Comparison of ENCODE assay signal across 15 mouse cellular contexts in genomic region chr8:106431088-106431487, GRCm38 (mm10).
"Had no signal": no experiment of that assay in that cellular context is flagged by ENCODE, and none has a peak within 500 bp of the region (broad histone marks: within the 10 kb centered on the region; RNA-seq: fewer than 3 reads in every experiment).

No protein-coding gene starts in this region.

- H3K9me3 ChIP-seq: liver, embryonic 13.5 days had no signal

- H3K27me3 ChIP-seq: neural tube, embryonic 15.5 days had no signal

- ATAC-seq: liver, postnatal 0 days; midbrain, embryonic 13.5 days had no signal

- H3K9ac ChIP-seq: limb, embryonic 12.5 days; liver, embryonic 13.5 days; liver, postnatal 0 days; midbrain, embryonic 13.5 days; neural tube, embryonic 15.5 days had no signal

- H3K4me1 ChIP-seq: liver, embryonic 13.5 days; midbrain, embryonic 13.5 days had no signal

- DNase-seq: kidney, adult 8-10 months; kidney, postnatal 4 days; liver; liver, embryonic 13.5 days; liver, postnatal 0 days; lung, postnatal 36 days; right cerebral cortex, adult 18-20 months; right cerebral cortex, postnatal 25 days; thymus, adult 2 months; thymus, postnatal 36 days had no signal

- H3K4me2 ChIP-seq: limb, embryonic 12.5 days; liver, embryonic 13.5 days; midbrain, embryonic 13.5 days; neural tube, embryonic 15.5 days had no signal

- H3K27ac ChIP-seq: layer of hippocampus, adult 2 months; limb, embryonic 12.5 days; liver, embryonic 13.5 days; midbrain, embryonic 13.5 days; neural tube, embryonic 15.5 days had no signal

- H3K4me3 ChIP-seq: layer of hippocampus, adult 2 months; limb, embryonic 12.5 days; liver, embryonic 13.5 days; midbrain, embryonic 13.5 days; myocyte; neural tube, embryonic 15.5 days had no signal
